9 mouse cellular contexts compared by ENCODE assay signal in the genomic region with DNA sequence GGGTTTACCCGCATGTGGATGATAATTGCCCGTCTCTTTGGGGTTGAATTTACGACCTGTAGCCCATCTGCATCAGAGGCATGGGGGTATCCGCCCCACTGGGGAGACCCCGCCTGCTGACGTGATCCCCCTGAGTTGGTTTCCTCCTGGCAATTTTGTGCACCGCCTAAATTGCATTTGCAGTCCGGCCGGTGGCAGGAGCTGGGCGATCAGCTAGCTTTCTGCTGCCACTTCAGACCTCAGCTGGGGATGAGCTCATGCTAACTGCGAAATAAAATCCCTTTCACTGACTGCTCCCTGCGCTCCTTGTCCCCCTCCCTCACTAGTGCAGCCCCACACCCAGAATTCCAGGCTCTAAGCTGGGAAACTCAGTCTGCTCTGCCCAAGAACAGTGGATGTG. TPM values are rescaled to one million over a fixed set of nuclear protein-coding genes. Genes with fewer than 3 reads are reported as not detected.
DNase-seq lines count a peak whose midpoint lies in the region; ATAC-seq and TF ChIP-seq lines count a peak whose summit lies in the region.
"Had no signal": no experiment of that assay in that cellular context is flagged by ENCODE, and none has a peak within 500 bp of the region (broad histone marks: within the 10 kb centered on the region; RNA-seq: fewer than 3 reads in every experiment).

No protein-coding gene starts in this region.

- H3K36me3 ChIP-seq in heart, embryonic 15.5 days = no peaks in the 10 kb centered on the region
- H3K36me3 ChIP-seq in forebrain, postnatal 0 days (ENCODE audit: insufficient read depth) = no peaks in the 10 kb centered on the region

- TF ChIP-seq CTCF in forebrain, postnatal 0 days (IDR thresholded peaks at IDR 0.05; ENCODE audit: low read depth) = no peak
- TF ChIP-seq CTCF in olfactory bulb, adult 2 months (IDR thresholded peaks at IDR 0.05; ENCODE audit: insufficient read depth, low read depth, low read length) = no peak

- intact Hi-C loops in heart, postnatal 14 days (cut with DNase I) = no loop called here
- intact Hi-C loops in left cerebral cortex, postnatal 25 days (cut with DNase I) = loop anchor here (2.0 to 10.0 kb wide), 5 partner anchors 95 to 1548 kb away; no protein-coding TSS in a partner anchor

- H3K27me3 ChIP-seq in heart, embryonic 15.5 days = peaks cover 50% of the 10 kb centered on the region
- no peaks in the 10 kb centered on the region for H3K27me3 ChIP-seq in forebrain, postnatal 0 days (ENCODE audit: insufficient read depth, low read length)

- 3% methylated on average over 12 of the region's 12 CpGs for WGBS in heart, embryonic 15.5 days
- 2% methylated on average over 12 of the region's 12 CpGs for WGBS in forebrain, postnatal 0 days
- whole genome bisulfite sequencing in olfactory bulb, adult 2 months = 2% methylated on average over 12 of the region's 12 CpGs

- H3K4me1 ChIP-seq in heart, embryonic 15.5 days (replicated peaks) = peaks cover 6% of the 10 kb centered on the region; the same call in 1 of the 2 replicates
- H3K4me1 ChIP-seq in forebrain, postnatal 0 days (ENCODE audit: insufficient read depth) = peaks cover 3% of the 10 kb centered on the region; the same call in 1 of the 2 replicates
- H3K4me1 ChIP-seq in olfactory bulb, adult 2 months (ENCODE audit: control insufficient read depth, insufficient read depth, low read length) = peaks cover 10% of the 10 kb centered on the region

- no peak overlapping the region for H3K4me3 ChIP-seq in heart, embryonic 15.5 days
- H3K4me3 ChIP-seq in forebrain, postnatal 0 days (ENCODE audit: low read depth, low read length) = peak overlapping the region; percentile 68
- peak overlapping the region; percentile 48 for H3K4me3 ChIP-seq in olfactory bulb, adult 2 months (ENCODE audit: insufficient read depth, low read depth, low read length)

- DNase-seq in heart, postnatal 14 days = no peak
- peak; percentile 53 for DNase-seq in forebrain, postnatal 0 days
- peak; percentile 40 to 63 for DNase-seq in left cerebral cortex, postnatal 25 days (ENCODE audit: low spot score in 2 of 2)
- DNase-seq in ovary, postnatal 36 days (ENCODE audit: low spot score) = no peak
- no peak for DNase-seq in T-cell, adult 2 months (ENCODE audit: low spot score)
- no peak for DNase-seq in kidney, adult 11 months

- no peak for TF ChIP-seq POLR2A in olfactory bulb, adult 2 months (IDR thresholded peaks at IDR 0.05; ENCODE audit: insufficient read depth, low read depth, low read length)

- no peak for ATAC-seq in heart, embryonic 15.5 days (replicated peaks; ENCODE audit: insufficient number of reproducible peaks, insufficient read depth, low FRiP score, low read depth)
- peak; percentile 24; the same call in 1 of the 2 replicates for ATAC-seq in forebrain, postnatal 0 days

- H3K9me3 ChIP-seq in heart, embryonic 15.5 days (replicated peaks) = no peaks in the 10 kb centered on the region
- no peaks in the 10 kb centered on the region for H3K9me3 ChIP-seq in forebrain, postnatal 0 days (ENCODE audit: low read length)

- H3K4me2 ChIP-seq in heart, embryonic 15.5 days = peak overlapping the region; percentile 67; the same call in 1 of the 2 replicates
- peak overlapping the region; percentile 76 for H3K4me2 ChIP-seq in forebrain, postnatal 0 days (ENCODE audit: low read depth)

- no peak overlapping the region for H3K27ac ChIP-seq in heart, embryonic 15.5 days
- H3K27ac ChIP-seq in forebrain, postnatal 0 days (ENCODE audit: low read depth, low read length) = no peak overlapping the region
- H3K27ac ChIP-seq in olfactory bulb, adult 2 months (ENCODE audit: insufficient read depth, low read depth, low read length) = peak overlapping the region; percentile 50; the same call in 1 of the 2 replicates

- H3K9ac ChIP-seq in heart, embryonic 15.5 days = no peak overlapping the region
- H3K9ac ChIP-seq in forebrain, postnatal 0 days = peak overlapping the region; percentile 69

RNA-seq across cellular contexts. Expression of gene Grm7, which starts 1.5 kb away (rescaled TPM):
- polyA plus RNA-seq in heart, embryonic 15.5 days (2015; fragmentation: Nextera tagmentation; extraction: Ambion mirVana) = 0.57 and 0.58 TPM in 2 replicates
- total RNA-seq in heart, postnatal 14 days (2021) = under 1 TPM in 1 of 2 experiments, not detected in 1; 0.10 TPM
- total RNA-seq in forebrain, postnatal 0 days (2014; rRNA removed) = 35.9 and 40.7 TPM in 2 replicates
- polyA plus RNA-seq in forebrain, postnatal 0 days (2015; fragmentation: Nextera tagmentation; extraction: Ambion mirVana) = 11.2 and 20.7 TPM in 2 replicates
- total RNA-seq in left cerebral cortex, postnatal 25 days (2021) = 10 to 100 TPM; 79.5 to 85.8 TPM
- not detected in 2 replicates for polyA plus RNA-seq in olfactory bulb, adult 2 months (2012; ENCODE audit: insufficient read depth, insufficient read length, low replicate concordance, missing spikeins)
- polyA plus RNA-seq: spleen, adult 2 months had no signal

Comparison
In these comparisons a context has a peak if more than half of its experiments do, and no peak if none do; other contexts are left out.
1. DNase-seq: peak in forebrain, postnatal 0 days (single experiment) and left cerebral cortex, postnatal 25 days (2 of 2); none in heart, postnatal 14 days (0 of 2), ovary, postnatal 36 days (single experiment), T-cell, adult 2 months (single experiment) and kidney, adult 11 months (single experiment).
2. RNA of gene Grm7, which starts 1.5 kb away (total RNA-seq): 79.5 to 85.8 TPM in left cerebral cortex, postnatal 25 days and 35.9 to 40.7 TPM in forebrain, postnatal 0 days; 0.10 TPM in heart, postnatal 14 days; every median in the first group is over 10 times any median in the second.